Comparison of ENCODE assay signal across 8 mouse cellular contexts in the genomic region with DNA sequence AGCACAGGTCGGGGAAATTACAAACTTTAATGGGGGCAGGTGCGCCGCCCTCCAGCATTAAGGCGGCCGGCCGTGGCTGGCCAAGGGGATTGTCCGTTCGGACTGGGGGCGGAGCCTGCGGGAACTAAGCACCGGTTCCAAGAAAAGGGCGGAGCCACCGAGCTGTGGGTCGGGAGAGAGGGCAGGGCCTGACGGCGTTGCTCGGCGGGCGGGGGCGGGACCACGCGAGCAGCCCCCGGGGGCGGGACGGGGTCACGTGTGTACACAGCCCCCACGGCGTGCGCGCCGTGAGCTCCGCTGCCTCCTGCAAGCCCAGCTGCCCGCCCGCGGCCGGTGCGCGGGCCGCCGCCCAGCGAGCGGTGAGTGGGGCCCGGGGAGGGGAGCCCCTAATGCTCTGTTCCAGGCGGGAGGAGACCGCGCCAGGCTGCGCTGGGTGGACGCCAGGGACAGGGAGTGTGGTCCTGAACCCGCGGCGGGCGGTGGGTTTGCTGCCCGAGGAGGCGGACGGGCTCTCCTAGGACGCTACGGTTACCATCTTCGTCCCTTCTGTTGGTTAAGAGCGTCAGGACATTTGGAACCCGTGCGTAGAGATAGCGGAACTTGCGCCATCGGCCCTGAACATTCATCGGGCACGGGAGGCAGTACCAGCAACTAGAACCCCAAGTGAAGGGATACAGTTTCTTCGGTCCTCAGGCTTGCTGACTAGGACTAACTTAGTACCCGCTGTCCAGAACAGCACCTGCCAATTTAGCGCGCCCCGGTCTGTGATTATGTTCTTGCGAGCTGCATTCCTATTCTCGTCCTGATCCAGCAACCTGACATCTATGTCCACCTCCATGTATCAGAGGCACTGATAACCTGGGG. TPM values are rescaled to one million over a fixed set of nuclear protein-coding genes. Genes with fewer than 3 reads are reported as not detected.
DNase-seq lines count a peak whose midpoint lies in the region; ATAC-seq and TF ChIP-seq lines count a peak whose summit lies in the region.

No protein-coding gene starts in this region.

- H3K27me3 ChIP-seq in hindbrain, embryonic 10.5 days (ENCODE audit: insufficient read depth, poor library complexity, severe bottlenecking) = 0 out of 2 replicates have a peak, but pooled peaks cover 3% of the 10 kb centered on the region
- H3K27me3 ChIP-seq in lung, postnatal 0 days (replicated peaks; ENCODE audit: insufficient read depth, low read length) = no peaks in the 10 kb centered on the region

- peak overlapping the region; percentile 77 for H3K4me3 ChIP-seq in hindbrain, embryonic 10.5 days
- peak overlapping the region; percentile 73 for H3K4me3 ChIP-seq in lung, postnatal 0 days (ENCODE audit: low read depth, low read length)

- H3K36me3 ChIP-seq in hindbrain, embryonic 10.5 days = no peaks in the 10 kb centered on the region
- H3K36me3 ChIP-seq in lung, postnatal 0 days (ENCODE audit: insufficient read depth, low read length) = no peaks in the 10 kb centered on the region

- peak; percentile 75 for DNase-seq in MEL-GATA-1-ER (ENCODE audit: extremely low read depth, low read depth)
- peak; percentile 90 for DNase-seq in cerebellum, adult 9-10 months
- DNase-seq in hindbrain, embryonic 10.5 days (ENCODE audit: low spot score) = peak; percentile 84
- peak; percentile 93 for DNase-seq in layer of hippocampus, adult 9-11 months
- peak; percentile 99 for DNase-seq in lung, postnatal 0 days (ENCODE audit: low spot score)
- DNase-seq in ovary, postnatal 10 days (ENCODE audit: low spot score) = peak; percentile 89
- peak; percentile 81 for DNase-seq in thymus, postnatal 0 days (ENCODE audit: low spot score)

- H3K9ac ChIP-seq in lung, postnatal 0 days (replicated peaks; ENCODE audit: low read depth) = peak overlapping the region; percentile 77

- H3K9me3 ChIP-seq in hindbrain, embryonic 10.5 days = no peaks in the 10 kb centered on the region
- no peaks in the 10 kb centered on the region for H3K9me3 ChIP-seq in lung, postnatal 0 days (ENCODE audit: low read length)

- ATAC-seq in frontal cortex, adult (ENCODE audit: low TSS enrichment) = peak; percentile 39
- peak; percentile 77 for ATAC-seq in lung, postnatal 0 days

- TF ChIP-seq CTCF in lung, postnatal 0 days (IDR thresholded peaks at IDR 0.05) = 0 out of 2 replicates have a peak, but pooled peaks have one; percentile 2

- peaks cover 75% of the 10 kb centered on the region for H3K4me1 ChIP-seq in hindbrain, embryonic 10.5 days (replicated peaks)
- H3K4me1 ChIP-seq in lung, postnatal 0 days (ENCODE audit: insufficient read depth, low read depth, low read length) = peaks cover 53% of the 10 kb centered on the region

- TF ChIP-seq EP300 in lung, postnatal 0 days (IDR thresholded peaks at IDR 0.05) = peak; percentile 71

- H3K4me2 ChIP-seq in lung, postnatal 0 days (replicated peaks; ENCODE audit: low read depth, low read length) = peak overlapping the region; percentile 83

- WGBS in hindbrain, embryonic 10.5 days = 2% methylated on average over 71 of the region's 73 CpGs
- under 1% methylated on average over 61 of the region's 73 CpGs for WGBS in lung, postnatal 0 days

- H3K27ac ChIP-seq in hindbrain, embryonic 10.5 days = peak overlapping the region; percentile 87
- peak overlapping the region; percentile 97 for H3K27ac ChIP-seq in lung, postnatal 0 days (ENCODE audit: low read length)

RNA-seq across cellular contexts. Expression of a gene that starts 3.1 kb away (rescaled TPM):
- 2.0 and 2.8 TPM in 2 replicates for polyA plus RNA-seq in hindbrain, embryonic 10.5 days (2016; fragmentation: Nextera tagmentation; extraction: Ambion mirVana)
- polyA plus RNA-seq in lung, postnatal 0 days (2015; fragmentation: Nextera tagmentation; extraction: Ambion mirVana) = 22.7 and 28.1 TPM in 2 replicates
- 5.5 and 7.4 TPM in 2 replicates for polyA plus RNA-seq in thymus, postnatal 0 days (2015; fragmentation: Nextera tagmentation; extraction: Ambion mirVana)

RNA-seq across cellular contexts. Expression of a gene that starts 24.5 kb away (rescaled TPM):
- polyA plus RNA-seq in hindbrain, embryonic 10.5 days (2016; fragmentation: Nextera tagmentation; extraction: Ambion mirVana) = 0.43 TPM in 1 of 2 replicates, not detected in the other
- 2.2 and 3.3 TPM in 2 replicates for polyA plus RNA-seq in lung, postnatal 0 days (2015; fragmentation: Nextera tagmentation; extraction: Ambion mirVana)
- 0.54 and 0.79 TPM in 2 replicates for polyA plus RNA-seq in thymus, postnatal 0 days (2015; fragmentation: Nextera tagmentation; extraction: Ambion mirVana)

RNA-seq across cellular contexts. Expression of a gene that starts 28.2 kb away (rescaled TPM):
- not detected in 2 replicates for polyA plus RNA-seq in hindbrain, embryonic 10.5 days (2016; fragmentation: Nextera tagmentation; extraction: Ambion mirVana)
- polyA plus RNA-seq in lung, postnatal 0 days (2015; fragmentation: Nextera tagmentation; extraction: Ambion mirVana) = not detected in 2 replicates
- not detected in 2 replicates for polyA plus RNA-seq in thymus, postnatal 0 days (2015; fragmentation: Nextera tagmentation; extraction: Ambion mirVana)

RNA-seq across cellular contexts. Expression of a gene that starts 29.4 kb away (rescaled TPM):
- 116 and 147 TPM in 2 replicates for polyA plus RNA-seq in hindbrain, embryonic 10.5 days (2016; fragmentation: Nextera tagmentation; extraction: Ambion mirVana)
- polyA plus RNA-seq in lung, postnatal 0 days (2015; fragmentation: Nextera tagmentation; extraction: Ambion mirVana) = 60.5 and 61.6 TPM in 2 replicates
- polyA plus RNA-seq in thymus, postnatal 0 days (2015; fragmentation: Nextera tagmentation; extraction: Ambion mirVana) = 110 and 112 TPM in 2 replicates

RNA-seq across cellular contexts. Expression of a gene that starts 42.3 kb away (rescaled TPM):
- 0.40 and 0.76 TPM in 2 replicates for polyA plus RNA-seq in hindbrain, embryonic 10.5 days (2016; fragmentation: Nextera tagmentation; extraction: Ambion mirVana)
- 7.1 and 7.2 TPM in 2 replicates for polyA plus RNA-seq in lung, postnatal 0 days (2015; fragmentation: Nextera tagmentation; extraction: Ambion mirVana)
- polyA plus RNA-seq in thymus, postnatal 0 days (2015; fragmentation: Nextera tagmentation; extraction: Ambion mirVana) = 5.2 and 6.1 TPM in 2 replicates

Comparison
In these comparisons a context has a peak if more than half of its experiments do, and no peak if none do; other contexts are left out.
1. Peak in every context shown above with its lines: DNase-seq, ATAC-seq, H3K4me3 ChIP-seq and H3K27ac ChIP-seq.